Mouse (Mus musculus) forebrain, embryonic 13.5 days (tissue): ENCODE results near the gene Mapk9. TPM values are rescaled to one million over a fixed set of nuclear protein-coding genes. Genes with fewer than 3 reads are reported as not detected.

Source experiments
- ATAC-seq: fragments of 200-750 bp; cut with Nextera tagmentation; 2 replicates; pipeline ENCODE4 v1.8.0; 2017
- H3K27ac ChIP-seq: fragments of 300-500 bp; sonication (generic); 2 replicates; pipeline ENCODE4 v1.5.1; 2015; ENCODE audit warnings: inconsistent platforms, mild to moderate bottlenecking, moderate library complexity
- H3K27me3 ChIP-seq: fragments of 300-500 bp; sonication (generic); 2 replicates; pipeline ENCODE4 v1.6.1; 2015; ENCODE audit warnings: mild to moderate bottlenecking, inconsistent platforms
- H3K36me3 ChIP-seq: fragments of 300-500 bp; sonication (generic); 2 replicates; pipeline ENCODE4 v1.6.1; 2015; ENCODE audit warnings: mild to moderate bottlenecking, inconsistent platforms; ENCODE audit not compliant: poor library complexity, severe bottlenecking
- H3K4me1 ChIP-seq: fragments of 300-500 bp; sonication (generic); 2 replicates; pipeline ENCODE4 v1.6.1; 2015; ENCODE audit warnings: inconsistent platforms
- H3K4me2 ChIP-seq: fragments of 300-500 bp; sonication (generic); 2 replicates; pipeline ENCODE4 v1.6.1; 2015; ENCODE audit warnings: inconsistent platforms, mild to moderate bottlenecking, moderate library complexity
- H3K4me3 ChIP-seq: fragments of 300-500 bp; sonication (generic); 2 replicates; pipeline ENCODE4 v1.5.1; 2015; ENCODE audit warnings: mild to moderate bottlenecking, inconsistent platforms
- H3K9ac ChIP-seq: fragments of 300-500 bp; sonication (generic); 2 replicates; pipeline ENCODE4 v1.6.1; 2015; ENCODE audit warnings: mild to moderate bottlenecking, inconsistent platforms
- H3K9me3 ChIP-seq: fragments of 300-500 bp; sonication (generic); replicated peaks from 2 replicates; pipeline ENCODE4 v1.6.1; 2016; ENCODE audit warnings: inconsistent platforms
- WGBS: fragments of 180-500 bp; shearing (Covaris S2); methylation state at CpG from one replicate; pipeline ENCODE4 v1.1.7; 2015; 5-methylcytosine and 5-hydroxymethylcytosine counted together
- polyA plus RNA-seq: library from polyadenylated mRNA; unstranded; fragments of >200 nt; fragmentation: Nextera tagmentation; extraction: Ambion mirVana; gene quantifications from 2 replicates; pipeline ENCODE4 v1.2.1, GENCODE M21; 2015

Gene Mapk9
- polyA plus RNA-seq, 1 experiment from 2014 or later: 33.2 TPM

GRCm38 (mm10) chr11:49842718-49843117 lies 3.8 kb upstream of the Mapk9 start:
- H3K9me3 ChIP-seq: no peaks in the 10 kb centered on the region
- no peak overlapping the region for H3K9ac ChIP-seq
- no peak overlapping the region for H3K4me2 ChIP-seq
- no peaks in the 10 kb centered on the region for H3K27me3 ChIP-seq
- ATAC-seq: no peak
- no peak overlapping the region for H3K4me3 ChIP-seq
- peaks cover 25% of the 10 kb centered on the region for H3K4me1 ChIP-seq
- H3K36me3 ChIP-seq: 0 out of 2 replicates have a peak, but pooled peaks cover under 1% of the 10 kb centered on the region
- 66% methylated on average over 3 of the region's 3 CpGs for WGBS
- no peak overlapping the region for H3K27ac ChIP-seq

GRCm38 (mm10) chr11:49844311-49844710 lies 2.2 kb upstream of the Mapk9 start:
- Histone ChIP-seq H3K27ac (no peak overlapping the region), H3K4me3 (no peak overlapping the region), H3K4me2 (no peak overlapping the region), H3K36me3 (no peaks in the 10 kb centered on the region), H3K4me1 (peaks cover 28% of the 10 kb centered on the region), H3K9ac (no peak overlapping the region), H3K9me3 (no peaks in the 10 kb centered on the region), H3K27me3 (no peaks in the 10 kb centered on the region)
- ATAC-seq: no peak
- WGBS: 90% methylated on average over 10 of the region's 10 CpGs

- H3K27me3 ChIP-seq: no peaks in the 10 kb centered on the region
- H3K4me2 ChIP-seq: no peak overlapping the region
- H3K9ac ChIP-seq: no peak overlapping the region
- 43% methylated on average over 3 of the region's 3 CpGs for WGBS
- no peak overlapping the region for H3K4me3 ChIP-seq
- H3K36me3 ChIP-seq: no peaks in the 10 kb centered on the region; the same call in 1 of the 2 replicates
- no peaks in the 10 kb centered on the region for H3K9me3 ChIP-seq
- no peak overlapping the region for H3K27ac ChIP-seq
- ATAC-seq: no peak
- H3K4me1 ChIP-seq: peaks cover 28% of the 10 kb centered on the region
These were observed 1.6 kb upstream of the Mapk9 start for GRCm38 (mm10) chr11:49844969-49845368.

GRCm38 (mm10) chr11:49845958-49846357 lies 593 bp upstream of the Mapk9 start:
- Histone ChIP-seq H3K4me2 (peak overlapping the region; percentile 86), H3K9ac (peak overlapping the region; percentile 63), H3K9me3 (no peaks in the 10 kb centered on the region), H3K36me3 (no peaks in the 10 kb centered on the region; the same call in 1 of the 2 replicates), H3K27me3 (no peaks in the 10 kb centered on the region), H3K4me1 (peaks cover 28% of the 10 kb centered on the region), H3K27ac (peak overlapping the region; percentile 27; the same call in 1 of the 2 replicates), H3K4me3 (peak overlapping the region; percentile 90)
- WGBS: 45% methylated on average over 11 of the region's 11 CpGs
- peak; percentile 5; the same call in 1 of the 2 replicates for ATAC-seq

- H3K9ac ChIP-seq: peak overlapping the region; percentile 94
- peak overlapping the region; percentile 86 for H3K4me2 ChIP-seq
- no peaks in the 10 kb centered on the region for H3K27me3 ChIP-seq
- H3K36me3 ChIP-seq: no peaks in the 10 kb centered on the region; the same call in 1 of the 2 replicates
- no peak for ATAC-seq
- peak overlapping the region; percentile 83 for H3K27ac ChIP-seq
- H3K4me3 ChIP-seq: peak overlapping the region; percentile 90
- 9% methylated on average over 29 of the region's 29 CpGs for WGBS
- no peaks in the 10 kb centered on the region for H3K9me3 ChIP-seq
- peaks cover 28% of the 10 kb centered on the region for H3K4me1 ChIP-seq
These were observed 690 bp downstream of the Mapk9 start for GRCm38 (mm10) chr11:49847071-49847810.

GRCm38 (mm10) chr11:49847811-49848078 lies 1.2 kb downstream of the Mapk9 start:
- WGBS: 63% methylated on average over 2 of the region's 2 CpGs
- ATAC-seq: no peak
- Histone ChIP-seq H3K36me3 (no peaks in the 10 kb centered on the region; the same call in 1 of the 2 replicates), H3K9me3 (no peaks in the 10 kb centered on the region), H3K4me2 (peak overlapping the region; percentile 86), H3K27me3 (no peaks in the 10 kb centered on the region), H3K4me1 (peaks cover 28% of the 10 kb centered on the region), H3K4me3 (peak overlapping the region; percentile 90), H3K9ac (peak overlapping the region; percentile 94), H3K27ac (no peak overlapping the region)

GRCm38 (mm10) chr11:49848080-49848815 lies 1.7 kb downstream of the Mapk9 start:
- no peak for ATAC-seq
- Histone ChIP-seq H3K27me3 (no peaks in the 10 kb centered on the region), H3K4me3 (peak overlapping the region; percentile 90; the same call in 1 of the 2 replicates), H3K9me3 (no peaks in the 10 kb centered on the region), H3K36me3 (no peaks in the 10 kb centered on the region; the same call in 1 of the 2 replicates), H3K4me1 (peaks cover 28% of the 10 kb centered on the region), H3K9ac (peak overlapping the region; percentile 94), H3K27ac (no peak overlapping the region), H3K4me2 (peak overlapping the region; percentile 86)
- WGBS: 70% methylated on average over 4 of the region's 4 CpGs

GRCm38 (mm10) chr11:49850331-49850730 lies 3.8 kb downstream of the Mapk9 start:
- Histone ChIP-seq H3K4me2 (no peak overlapping the region), H3K4me1 (peaks cover 28% of the 10 kb centered on the region), H3K4me3 (no peak overlapping the region), H3K9ac (no peak overlapping the region), H3K27me3 (no peaks in the 10 kb centered on the region), H3K36me3 (peaks cover 12% of the 10 kb centered on the region; the same call in 1 of the 2 replicates), H3K9me3 (no peaks in the 10 kb centered on the region), H3K27ac (no peak overlapping the region)
- WGBS: 93% methylated on average over 7 of the region's 7 CpGs
- no peak for ATAC-seq

GRCm38 (mm10) chr11:49855144-49855543 lies 8.6 kb downstream of the Mapk9 start:
- no peaks in the 10 kb centered on the region for H3K27me3 ChIP-seq
- ATAC-seq: no peak
- WGBS: 81% methylated on average over 5 of the region's 5 CpGs

GRCm38 (mm10) chr11:49861139-49861538 lies 14.6 kb downstream of the Mapk9 start:
- WGBS: 96% methylated on average over 4 of the region's 4 CpGs
- no peak overlapping the region for H3K4me2 ChIP-seq
- no peak overlapping the region for H3K9ac ChIP-seq
- no peak overlapping the region for H3K27ac ChIP-seq
- peaks cover 25% of the 10 kb centered on the region for H3K36me3 ChIP-seq
- ATAC-seq: no peak
- H3K27me3 ChIP-seq: no peaks in the 10 kb centered on the region
- H3K9me3 ChIP-seq: no peaks in the 10 kb centered on the region
- no peak overlapping the region for H3K4me3 ChIP-seq
- no peaks in the 10 kb centered on the region for H3K4me1 ChIP-seq

More at GRCm38 (mm10) chr11:49855144-49855543, 8.6 kb downstream of the Mapk9 start:
- no peak overlapping the region for H3K9ac ChIP-seq
- H3K4me2 ChIP-seq: no peak overlapping the region
- no peak overlapping the region for H3K4me3 ChIP-seq
- peaks cover 30% of the 10 kb centered on the region for H3K36me3 ChIP-seq
- no peak overlapping the region for H3K27ac ChIP-seq
- H3K4me1 ChIP-seq: no peaks in the 10 kb centered on the region
- no peaks in the 10 kb centered on the region for H3K9me3 ChIP-seq

- ATAC-seq: no peak
- no peaks in the 10 kb centered on the region for H3K9me3 ChIP-seq
- peaks cover 28% of the 10 kb centered on the region for H3K36me3 ChIP-seq
- no peak overlapping the region for H3K27ac ChIP-seq
- no peaks in the 10 kb centered on the region for H3K4me1 ChIP-seq
- H3K4me2 ChIP-seq: no peak overlapping the region
- H3K9ac ChIP-seq: no peak overlapping the region
- H3K4me3 ChIP-seq: no peak overlapping the region
- no peaks in the 10 kb centered on the region for H3K27me3 ChIP-seq
These were observed 17.4 kb downstream of the Mapk9 start for GRCm38 (mm10) chr11:49863926-49864325.

- H3K27me3 ChIP-seq: no peaks in the 10 kb centered on the region
- no peak for ATAC-seq
- H3K9ac ChIP-seq: no peak overlapping the region
- no peaks in the 10 kb centered on the region for H3K4me1 ChIP-seq
- H3K4me3 ChIP-seq: no peak overlapping the region
- no peak overlapping the region for H3K4me2 ChIP-seq
- H3K27ac ChIP-seq: no peak overlapping the region
- peaks cover 33% of the 10 kb centered on the region for H3K36me3 ChIP-seq
- H3K9me3 ChIP-seq: no peaks in the 10 kb centered on the region
- WGBS: 83% methylated on average over 5 of the region's 5 CpGs
These were observed 20.8 kb downstream of the Mapk9 start for GRCm38 (mm10) chr11:49867320-49867719.
